Mouse (Mus musculus) gastrocnemius, postnatal 25 days (tissue): ENCODE results near the gene Yipf7. TPM values are rescaled to one million over a fixed set of nuclear protein-coding genes. Genes with fewer than 3 reads are reported as not detected.

ENCODE experiments used
- DNase-seq: peaks from one replicate; pipeline ENCODE4 v3.0.0; 2022
- long read RNA-seq, 2 experiments: library from polyadenylated mRNA; stranded (forward); transcript quantifications; one replicate each; pipeline ENCODE4 v2.0.0; 2021
- total RNA-seq, 2 experiments: library from RNA; stranded (reverse); gene quantifications; 1 replicate in 1 of 2; 2 replicates in 1 of 2; pipeline ENCODE4 v1.2.3; 2021

Gene Yipf7
- total RNA-seq: 100 to 1,000 TPM; 108 to 119 TPM
- long read RNA-seq, experiment 1, transcript Yipf7-201 (6 exons, 1,219 nt): major isoform, 198 of 237 reads
- long read RNA-seq, experiment 1, partial matches to known transcripts: 11 of 237 reads
- long read RNA-seq, experiment 1, other reads (novel, unspliced or antisense): 28 of 237 reads
- long read RNA-seq, experiment 2, transcript Yipf7-201 (6 exons, 1,219 nt): major isoform, 145 of 179 reads
- long read RNA-seq, experiment 2, partial matches to known transcripts: 11 of 179 reads
- long read RNA-seq, experiment 2, other reads (novel, unspliced or antisense): 23 of 179 reads

DNA sequence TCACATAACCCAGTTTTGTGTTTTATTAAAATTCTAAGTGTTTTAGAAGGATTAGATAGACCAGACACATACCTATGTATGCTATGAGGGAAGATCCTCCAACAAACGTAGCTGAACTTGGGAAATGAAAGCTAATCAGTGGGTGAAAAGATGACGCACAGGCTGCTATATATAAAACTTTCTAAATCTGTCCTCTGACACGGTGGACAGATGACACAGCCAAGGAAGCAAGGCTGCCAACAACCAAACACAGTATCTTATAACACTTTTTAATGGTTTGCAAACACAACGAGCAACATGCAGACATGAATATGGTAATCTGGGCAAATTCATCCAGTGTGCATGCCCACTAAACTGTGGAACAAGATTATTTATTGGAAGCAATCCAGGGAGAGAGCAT, at the start of gene Yipf7:
Gene Yipf7, minus strand, starts transcription at position 160 of the 400 bp plus-strand sequence.
- DNase-seq: peak; percentile 44

DNA sequence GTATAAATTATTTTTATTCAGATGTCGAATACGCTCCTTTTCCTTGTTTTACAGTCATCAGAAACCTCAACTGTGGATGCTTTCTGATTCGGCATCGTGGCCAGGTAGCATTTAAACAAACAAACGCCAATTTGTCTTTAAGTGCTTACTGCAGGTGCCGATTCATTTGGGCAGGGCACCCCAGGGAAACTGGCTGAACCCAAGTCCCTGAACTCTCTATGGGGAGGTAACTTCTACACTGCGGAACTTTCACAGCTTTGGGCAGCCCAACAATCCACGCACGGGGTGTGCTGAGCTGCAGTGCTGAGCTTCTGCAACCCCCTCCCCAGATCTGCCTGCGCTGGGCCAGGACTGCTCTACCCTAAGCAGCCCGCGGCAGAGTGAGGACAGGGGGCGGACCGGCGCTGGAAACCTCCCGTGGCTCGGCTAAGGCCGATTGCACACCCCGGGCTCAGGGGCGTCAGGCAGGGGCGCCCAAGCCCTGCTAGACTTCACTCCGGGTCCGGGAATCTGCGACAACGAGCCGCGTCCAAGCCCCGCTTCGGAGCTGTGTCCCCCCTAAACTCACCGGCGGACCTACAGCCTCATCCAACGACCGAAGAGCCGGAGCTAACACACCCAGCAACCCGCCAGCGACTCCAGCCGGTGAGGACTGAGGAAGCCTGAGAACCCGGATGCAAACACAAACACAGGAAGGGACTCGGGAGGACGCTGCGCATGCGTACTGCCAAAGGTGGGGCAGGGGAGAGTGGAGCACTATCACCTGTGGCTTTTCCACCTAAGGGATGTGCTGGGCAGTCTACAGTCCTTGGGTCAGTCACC, 49.4 kb upstream of the Yipf7 start, which contains the start of gene Gnpda2:
Gene Gnpda2, minus strand, starts transcription at position 701 of the 822 bp plus-strand sequence.
- DNase-seq: peak; percentile 75

GRCm38 (mm10) chr5:69557404-69557935, 15.0 kb upstream of the Yipf7 start:
- no peak for DNase-seq

- peak; percentile 92 for DNase-seq
Measured at GRCm38 (mm10) chr5:69556628-69557403, 14.4 kb upstream of the Yipf7 start, which contains the start of gene Guf1. Gene Guf1, plus strand, starts transcription at chr5:69556923.

DNA sequence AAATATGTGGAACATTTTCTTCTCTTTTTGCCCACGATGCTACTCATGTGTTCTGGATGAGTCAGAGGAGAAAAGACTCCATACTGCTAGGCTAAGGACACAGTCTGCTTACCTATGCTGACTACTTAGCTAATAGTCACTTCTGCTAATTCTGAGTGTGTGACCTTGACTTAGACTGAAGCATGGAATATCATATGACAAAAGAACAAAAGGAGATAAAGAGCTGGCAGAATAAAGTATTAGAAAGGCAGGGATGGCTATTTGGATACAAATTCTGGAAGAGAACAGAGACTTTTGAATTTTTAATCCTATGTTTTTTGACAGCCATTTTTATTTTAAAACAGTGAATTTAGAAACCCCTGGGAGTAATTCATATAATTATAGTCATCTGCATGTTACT, 768 bp downstream of the Yipf7 start:
- no peak for DNase-seq

DNA sequence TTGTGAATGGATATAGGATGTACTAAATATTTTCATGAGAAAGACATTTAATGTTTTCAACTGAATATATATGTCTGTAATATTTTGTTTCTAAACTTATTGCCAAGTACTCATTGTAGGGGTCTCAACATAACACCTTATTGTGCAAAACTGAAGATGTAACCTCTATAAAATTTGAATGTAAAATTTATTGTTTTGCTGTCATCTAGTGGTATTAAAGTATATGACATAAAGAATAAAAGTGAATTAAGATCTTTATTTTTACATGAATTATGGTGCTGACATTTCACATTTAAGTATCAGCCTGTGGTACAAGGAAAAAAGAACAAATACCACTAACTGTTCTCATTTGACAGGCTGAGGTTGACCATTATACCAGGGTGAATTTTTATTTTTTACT, 18.5 kb downstream of the Yipf7 start:
- DNase-seq: no peak

DNA sequence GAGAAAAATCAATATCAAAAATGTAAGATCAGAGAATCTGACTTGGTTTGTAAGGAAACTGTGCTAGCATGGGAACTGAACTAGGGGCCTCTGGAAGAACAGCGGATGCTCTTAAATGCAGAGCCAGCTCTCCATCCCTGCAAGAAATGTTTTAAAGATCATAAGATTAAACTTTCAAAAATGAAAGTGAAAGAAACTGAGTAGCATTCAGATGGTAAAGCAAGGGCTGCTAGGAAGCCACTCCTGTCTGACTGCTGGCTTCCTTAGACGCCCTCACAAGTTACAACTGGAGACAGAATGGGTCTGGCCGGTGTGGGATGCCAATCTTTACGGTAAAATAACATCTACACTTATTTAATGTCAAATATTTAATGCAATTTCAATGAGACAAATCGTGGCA, 20.4 kb downstream of the Yipf7 start:
- DNase-seq: no peak

GRCm38 (mm10) chr5:69520661-69521278, 21.7 kb downstream of the Yipf7 start:
- no peak for DNase-seq

- DNase-seq: no peak
Measured at GRCm38 (mm10) chr5:69512203-69512602, 30.2 kb downstream of the Yipf7 start.

GRCm38 (mm10) chr5:69511631-69512030, 30.8 kb downstream of the Yipf7 start:
- DNase-seq: no peak

DNA sequence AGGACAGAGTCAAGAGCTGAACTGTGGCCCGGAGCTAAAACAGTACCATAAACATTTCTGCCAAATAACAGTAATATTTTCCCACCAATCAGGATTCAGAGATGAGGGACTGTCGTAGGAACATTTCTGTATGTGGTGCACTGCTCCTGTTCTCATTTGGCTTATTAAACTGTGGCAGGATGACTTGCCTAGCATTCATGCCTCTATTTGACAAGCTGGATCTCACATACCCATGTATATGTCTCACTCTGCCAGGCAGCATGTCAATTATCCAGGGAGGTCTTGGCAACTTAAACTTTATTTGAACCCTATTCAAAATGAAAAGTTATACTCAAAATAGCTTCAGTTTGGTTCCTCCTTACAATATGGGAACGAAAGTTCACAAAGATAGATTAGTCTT, 35.4 kb downstream of the Yipf7 start:
- DNase-seq: no peak

DNA sequence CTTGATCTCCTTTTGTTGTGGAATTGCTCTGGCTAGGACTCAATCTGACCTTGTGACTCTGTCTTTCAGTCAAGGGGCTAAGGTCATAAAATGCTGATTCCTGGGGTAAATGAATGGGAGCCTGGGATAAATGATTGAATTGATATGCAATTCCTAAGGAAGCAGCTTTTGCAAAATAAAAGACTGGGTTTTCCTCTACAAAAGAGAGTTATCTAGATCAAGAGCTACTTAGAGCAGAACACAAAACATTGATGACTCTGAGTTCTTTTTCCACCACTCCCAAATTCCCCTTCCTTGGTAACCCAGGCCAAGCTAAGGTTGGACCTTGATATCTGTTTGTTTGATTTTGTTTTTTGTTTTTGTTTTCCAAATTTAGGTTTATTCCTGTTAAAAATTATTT, 53.4 kb downstream of the Yipf7 start:
- no peak for DNase-seq

GRCm38 (mm10) chr5:69467520-69467919, 74.9 kb downstream of the Yipf7 start:
- DNase-seq: no peak

Other genes with a start within 250 kb of the Yipf7 start
- gene Kctd8, start 201.0 kb downstream of the Yipf7 start, total RNA-seq: under 1 TPM; 0.13 to 0.16 TPM
- gene Guf1, start 14.3 kb upstream of the Yipf7 start, total RNA-seq: 10 to 100 TPM; 19.5 to 20.0 TPM
- 1 to 10 TPM; 4.7 to 4.8 TPM for gene Gnpda2, start 49.7 kb upstream of the Yipf7 start, total RNA-seq